Mouse (Mus musculus): ENCODE measurements around the gene Hc.

DNA sequence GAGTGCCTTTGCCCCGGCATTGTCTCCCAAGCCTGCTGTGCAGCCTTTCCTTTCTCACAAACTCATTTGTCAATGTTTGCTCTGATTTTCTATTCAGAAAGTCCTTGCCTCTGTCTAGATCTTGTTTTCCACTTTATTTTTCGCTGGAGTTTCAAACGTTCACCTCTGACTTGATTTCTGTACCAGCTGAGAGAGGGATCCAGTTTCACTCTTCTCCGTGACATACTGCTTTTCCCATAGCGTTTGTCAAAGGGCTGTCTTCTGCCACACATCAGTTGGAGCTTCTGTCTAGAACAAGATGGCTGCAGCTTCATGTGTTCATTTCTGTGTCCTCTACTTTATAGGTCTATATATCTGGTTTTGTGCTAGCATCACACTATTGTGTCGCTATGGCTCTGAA lies 17.9 kb upstream of the Hc start:
- TF ChIP-seq CTCF (IDR thresholded peaks at IDR 0.05; ENCODE audit: extremely low read depth, insufficient read depth, insufficient read length, insufficient replicate concordance) (no peak), POLR2A (IDR thresholded peaks at IDR 0.05; ENCODE audit: low read depth, low read length) (no peak)
